Mouse (Mus musculus) stomach, embryonic 15.5 days (tissue): ENCODE measurements around the gene Eif1. TPM values are rescaled to one million over a fixed set of nuclear protein-coding genes. Genes with fewer than 3 reads are reported as not detected.
A peak's percentile ranks its signal among the peaks of the same experiment; 100 is the strongest.
"Not testable (repeated sequence)": the region's sequence is repeated elsewhere in the genome, so short reads cannot be mapped to it uniquely, and the experiment has no call there.

Source experiments
- ATAC-seq: fragments of 200-750 bp; cut with Nextera tagmentation; 2 replicates; pipeline ENCODE4 v1.8.0; 2017; ENCODE audit warnings: low read depth, moderate number of reproducible peaks, moderate TSS enrichment; ENCODE audit not compliant: insufficient read depth, low FRiP score
- H3K27ac ChIP-seq: fragments of 300-500 bp; sonication (generic); 2 replicates; pipeline ENCODE4 v1.5.1; 2015; ENCODE audit warnings: mild to moderate bottlenecking, inconsistent platforms
- H3K27me3 ChIP-seq: fragments of 300-500 bp; sonication (generic); replicated peaks from 2 replicates; pipeline ENCODE4 v1.6.1; 2015; ENCODE audit warnings: inconsistent platforms
- H3K36me3 ChIP-seq: fragments of 300-500 bp; sonication (generic); 2 replicates; pipeline ENCODE4 v1.6.1; 2015; ENCODE audit warnings: inconsistent platforms
- H3K4me1 ChIP-seq: fragments of 300-500 bp; sonication (generic); 2 replicates; pipeline ENCODE4 v1.6.1; 2015; ENCODE audit warnings: inconsistent platforms
- H3K4me2 ChIP-seq: fragments of 300-500 bp; sonication (generic); 2 replicates; pipeline ENCODE4 v1.6.1; 2015; ENCODE audit warnings: mild to moderate bottlenecking, inconsistent platforms
- H3K4me3 ChIP-seq: fragments of 300-500 bp; sonication (generic); replicated peaks from 2 replicates; pipeline ENCODE4 v1.5.1; 2015; ENCODE audit warnings: inconsistent platforms
- H3K9ac ChIP-seq: fragments of 300-500 bp; sonication (generic); 2 replicates; pipeline ENCODE4 v1.6.1; 2015; ENCODE audit warnings: inconsistent platforms
- H3K9me3 ChIP-seq: fragments of 300-500 bp; sonication (generic); 2 replicates; pipeline ENCODE4 v1.6.1; 2016; ENCODE audit warnings: inconsistent platforms
- WGBS: fragments of 180-500 bp; shearing (Covaris S2); methylation state at CpG from one replicate; pipeline ENCODE4 v1.1.7; 2015; 5-methylcytosine and 5-hydroxymethylcytosine counted together
- polyA plus RNA-seq: library from polyadenylated mRNA; unstranded; fragments of >200 nt; fragmentation: Nextera tagmentation; extraction: Ambion mirVana; gene quantifications from 2 replicates; pipeline ENCODE4 v1.2.1, GENCODE M21; 2015

The Eif1 gene
- polyA plus RNA-seq, 1 experiment from 2014 or later, result 1,651 TPM

GRCm38 (mm10) chr11:100356819-100357211 lies 37.1 kb downstream of the Eif1 start:
- no peak overlapping the region for H3K27ac ChIP-seq
- peak overlapping the region; percentile 60 for H3K4me3 ChIP-seq
- H3K36me3 ChIP-seq, result no peaks in the 10 kb centered on the region
- H3K4me1 ChIP-seq, result 0 out of 2 replicates have a peak, but pooled peaks cover 9% of the 10 kb centered on the region
- peak overlapping the region; percentile 99 for H3K4me2 ChIP-seq
- WGBS, result 18% methylated on average over 9 of the region's 9 CpGs
- H3K27me3 ChIP-seq, result peaks cover 28% of the 10 kb centered on the region
- no peaks in the 10 kb centered on the region for H3K9me3 ChIP-seq
- ATAC-seq, result no peak
- H3K9ac ChIP-seq, result no peak overlapping the region

GRCm38 (mm10) chr11:100357408-100357807 lies 37.7 kb downstream of the Eif1 start:
- Histone ChIP-seq H3K9me3 (no peaks in the 10 kb centered on the region), H3K4me1 (0 out of 2 replicates have a peak, but pooled peaks cover 5% of the 10 kb centered on the region), H3K36me3 (no peaks in the 10 kb centered on the region), H3K9ac (no peak overlapping the region), H3K4me2 (no peak overlapping the region), H3K27me3 (peaks cover 28% of the 10 kb centered on the region), H3K27ac (no peak overlapping the region), H3K4me3 (no peak overlapping the region)
- ATAC-seq, result no peak
- 54% methylated on average over 5 of the region's 5 CpGs for WGBS

- no peak overlapping the region for H3K9ac ChIP-seq
- H3K27ac ChIP-seq, result no peak overlapping the region
- 0 out of 2 replicates have a peak, but pooled peaks cover 2% of the 10 kb centered on the region for H3K4me1 ChIP-seq
- H3K9me3 ChIP-seq, result no peaks in the 10 kb centered on the region
- ATAC-seq, result no peak
- no peak overlapping the region for H3K4me3 ChIP-seq
- H3K27me3 ChIP-seq, result peaks cover 12% of the 10 kb centered on the region
- H3K4me2 ChIP-seq, result no peak overlapping the region
- no peaks in the 10 kb centered on the region for H3K36me3 ChIP-seq
- 70% methylated on average over 6 of the region's 6 CpGs for WGBS
Observed at GRCm38 (mm10) chr11:100360175-100360574, 40.5 kb downstream of the Eif1 start.

DNA sequence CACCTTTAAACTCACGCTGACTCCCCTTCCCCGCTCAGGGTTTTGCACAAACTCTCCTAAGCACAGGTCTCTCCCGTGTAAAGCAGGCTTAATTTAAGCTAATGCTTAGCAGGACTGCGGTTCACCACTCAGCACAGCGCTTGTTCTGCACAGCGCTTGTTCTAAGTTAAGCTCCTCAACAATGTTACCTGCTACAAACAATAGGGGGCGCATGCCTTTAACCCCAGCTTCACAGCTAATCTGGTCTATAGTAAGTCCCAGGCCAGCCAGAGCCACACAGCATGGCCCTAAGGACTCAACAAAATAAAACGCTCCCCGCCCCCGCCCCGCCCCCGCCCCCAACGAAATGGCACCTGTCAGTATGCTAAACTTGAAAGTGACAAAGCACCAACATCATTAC lies 41.4 kb downstream of the Eif1 start:
- H3K9ac ChIP-seq, H3K9me3 ChIP-seq, H3K4me3 ChIP-seq, H3K27me3 ChIP-seq, H3K27ac ChIP-seq, ATAC-seq, H3K36me3 ChIP-seq, H3K4me2 ChIP-seq, H3K4me1 ChIP-seq: not testable (repeated sequence)
- WGBS, result no CpG with 5 or more reads among the region's 13 CpGs

DNA sequence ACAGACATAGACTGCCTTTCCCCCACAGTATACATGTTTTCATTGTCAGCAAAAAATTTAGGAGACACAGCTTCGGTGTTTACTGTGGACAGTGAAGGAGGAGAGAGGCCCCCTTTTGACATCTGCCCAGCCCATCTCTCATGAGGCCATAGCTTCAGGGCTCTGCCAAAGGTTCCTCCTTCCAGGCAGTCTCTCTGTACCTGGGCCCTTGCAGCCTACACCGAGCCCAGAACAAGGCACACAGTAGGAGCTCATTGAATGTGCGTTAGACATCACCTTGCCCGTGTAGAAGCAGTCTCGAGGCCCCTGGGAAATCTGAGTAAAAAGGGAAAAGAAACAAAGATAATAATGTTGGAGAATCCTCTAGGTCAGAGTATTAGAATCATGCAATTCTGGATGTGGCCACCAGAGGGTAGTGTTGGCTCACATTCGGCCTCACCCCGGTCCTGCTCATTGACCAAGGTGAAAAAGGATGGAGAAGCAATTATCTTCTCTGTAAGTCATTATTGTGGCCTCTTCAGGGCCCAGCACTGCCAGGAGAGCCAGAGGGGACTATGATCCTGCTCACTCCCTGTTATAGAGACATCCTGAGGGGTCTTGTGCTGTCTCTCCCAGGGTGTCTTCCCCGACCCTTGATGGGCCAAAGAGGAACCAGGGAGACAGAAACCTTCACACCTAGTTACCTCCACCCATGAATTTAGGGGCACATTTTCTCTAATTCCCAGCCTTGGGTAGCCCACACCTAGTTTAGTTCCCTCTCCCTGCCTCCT lies 42.7 kb downstream of the Eif1 start:
- H3K36me3 ChIP-seq, result no peaks in the 10 kb centered on the region
- H3K9me3 ChIP-seq, result no peaks in the 10 kb centered on the region
- H3K9ac ChIP-seq, result no peak overlapping the region
- H3K4me3 ChIP-seq, result no peak overlapping the region
- no peak overlapping the region for H3K4me2 ChIP-seq
- peak; percentile 40; the same call in 1 of the 2 replicates for ATAC-seq
- no peak overlapping the region for H3K27ac ChIP-seq
- 15% methylated on average over 8 of the region's 8 CpGs for WGBS
- no peaks in the 10 kb centered on the region for H3K4me1 ChIP-seq
- peaks cover 2% of the 10 kb centered on the region; the same call in 1 of the 2 replicates for H3K27me3 ChIP-seq

DNA sequence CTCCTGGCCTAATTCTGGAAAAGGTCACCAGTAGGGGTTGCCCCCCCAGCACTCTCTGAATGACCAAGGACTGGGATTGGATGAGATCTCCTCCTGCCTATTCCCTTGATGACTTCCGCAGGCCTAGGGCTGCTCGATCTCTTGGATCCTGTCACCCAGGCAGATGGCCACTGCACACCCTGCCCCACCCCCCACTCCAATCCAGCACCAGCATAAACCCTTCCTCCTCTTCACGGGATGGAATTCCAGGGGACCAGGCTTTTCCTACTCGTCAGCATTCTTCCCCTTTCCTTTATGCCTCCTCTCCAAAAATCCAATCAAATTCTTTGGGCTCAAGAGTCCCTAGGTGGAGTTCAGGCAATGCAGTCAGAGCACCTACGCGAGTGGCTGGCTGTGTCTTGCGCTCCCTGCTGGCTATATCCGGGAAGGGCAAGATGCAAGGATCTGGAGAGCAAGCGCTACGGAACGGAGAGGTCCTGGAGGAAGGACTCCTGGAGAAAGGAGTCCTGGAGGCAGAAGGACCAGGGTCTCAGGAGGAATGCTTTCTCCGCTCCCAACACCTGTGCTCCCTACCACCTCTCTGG lies 43.4 kb downstream of the Eif1 start:
- Histone ChIP-seq H3K4me1 (no peaks in the 10 kb centered on the region), H3K9ac (no peak overlapping the region), H3K27me3 (0 out of 2 replicates have a peak, but pooled peaks cover 2% of the 10 kb centered on the region), H3K9me3 (no peaks in the 10 kb centered on the region), H3K27ac (no peak overlapping the region), H3K36me3 (no peaks in the 10 kb centered on the region), H3K4me2 (no peak overlapping the region), H3K4me3 (no peak overlapping the region)
- 0 out of 2 replicates have a peak, but pooled peaks have one; percentile 45 for ATAC-seq
- WGBS, result 13% methylated on average over 12 of the region's 12 CpGs

DNA sequence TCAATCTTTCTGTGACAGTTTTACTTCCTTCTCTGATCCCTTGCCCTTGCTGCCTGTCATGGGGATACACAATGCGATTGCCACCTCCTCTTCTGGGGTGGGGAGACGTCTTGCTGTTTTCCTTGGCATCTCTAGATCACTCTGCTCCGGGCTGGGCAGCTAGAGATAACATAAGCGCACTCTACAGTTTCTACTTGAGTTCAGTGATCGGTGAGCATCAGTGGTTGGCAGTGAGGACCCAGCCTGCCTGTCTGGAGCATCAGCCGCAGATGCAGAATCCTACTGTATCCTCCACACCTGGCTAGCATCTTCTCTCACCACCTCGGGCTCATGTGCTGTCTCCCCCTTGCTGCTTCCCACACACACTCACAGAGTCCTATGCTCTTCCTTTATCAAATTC lies 49.5 kb downstream of the Eif1 start:
- ATAC-seq, result no peak
- WGBS, result 61% methylated on average over 7 of the region's 7 CpGs
- Histone ChIP-seq H3K9me3 (no peaks in the 10 kb centered on the region), H3K4me3 (no peak overlapping the region), H3K27me3 (no peaks in the 10 kb centered on the region), H3K4me1 (no peaks in the 10 kb centered on the region), H3K27ac (no peak overlapping the region), H3K9ac (no peak overlapping the region), H3K4me2 (no peak overlapping the region), H3K36me3 (peaks cover 32% of the 10 kb centered on the region)

- Histone ChIP-seq H3K4me3 (no peak overlapping the region), H3K4me1 (no peaks in the 10 kb centered on the region), H3K9ac (no peak overlapping the region), H3K27ac (no peak overlapping the region), H3K36me3 (peaks cover 35% of the 10 kb centered on the region), H3K27me3 (no peaks in the 10 kb centered on the region), H3K4me2 (no peak overlapping the region), H3K9me3 (no peaks in the 10 kb centered on the region)
- 69% methylated on average over 8 of the region's 8 CpGs for WGBS
- ATAC-seq, result no peak
Observed at GRCm38 (mm10) chr11:100369822-100370221, 50.1 kb downstream of the Eif1 start.

Other genes with a start within 250 kb of the Eif1 start
- gene Krt32, start 231.7 kb upstream of the Eif1 start, polyA plus RNA-seq, result not detected in 2 replicates
- 0.32 TPM in 1 of 2 replicates, not detected in the other for gene Krt35, start 223.6 kb upstream of the Eif1 start, polyA plus RNA-seq
- 0.13 and 0.37 TPM in 2 replicates for gene Krt36, start 214.3 kb upstream of the Eif1 start, polyA plus RNA-seq
- 397 and 779 TPM in 2 replicates for gene Krt13, start 198.3 kb upstream of the Eif1 start, polyA plus RNA-seq
- 698 and 1,006 TPM in 2 replicates for gene Krt15, start 184.0 kb upstream of the Eif1 start, polyA plus RNA-seq
- 796 and 889 TPM in 2 replicates for gene Krt19, start 171.2 kb upstream of the Eif1 start, polyA plus RNA-seq
- not detected in 2 replicates for gene Krt9, start 126.6 kb upstream of the Eif1 start, polyA plus RNA-seq
- 17.3 and 25.8 TPM in 2 replicates for gene Krt14, start 112.3 kb upstream of the Eif1 start, polyA plus RNA-seq
- gene Krt16, start 71.0 kb upstream of the Eif1 start, polyA plus RNA-seq, result 0.68 and 0.80 TPM in 2 replicates
- gene Krt17, start 58.9 kb upstream of the Eif1 start, polyA plus RNA-seq, result 24.8 and 28.8 TPM in 2 replicates
- gene Krt42, start 50.0 kb upstream of the Eif1 start, polyA plus RNA-seq, result not detected in 2 replicates
- gene Gast, start 14.5 kb downstream of the Eif1 start, polyA plus RNA-seq, result 15.1 and 16.3 TPM in 2 replicates
- 15.5 and 16.7 TPM in 2 replicates for gene Hap1, start 36.2 kb downstream of the Eif1 start, polyA plus RNA-seq
- gene Jup, start 77.9 kb downstream of the Eif1 start, polyA plus RNA-seq, result 163 and 173 TPM in 2 replicates
- 57.6 and 61.7 TPM in 2 replicates for gene P3h4, start 95.0 kb downstream of the Eif1 start, polyA plus RNA-seq
- 89.1 and 100 TPM in 2 replicates for gene Fkbp10, start 95.8 kb downstream of the Eif1 start, polyA plus RNA-seq
- 108 TPM in 2 replicates for gene Nt5c3b, start 121.9 kb downstream of the Eif1 start, polyA plus RNA-seq
- 0.51 and 0.59 TPM in 2 replicates for gene Klhl10, start 122.0 kb downstream of the Eif1 start, polyA plus RNA-seq
- 7.4 and 8.1 TPM in 2 replicates for gene Klhl11, start 152.9 kb downstream of the Eif1 start, polyA plus RNA-seq
- gene Acly, start 208.1 kb downstream of the Eif1 start, polyA plus RNA-seq, result 153 and 180 TPM in 2 replicates
- gene Ttc25, start 225.7 kb downstream of the Eif1 start, polyA plus RNA-seq, result 0.24 and 0.37 TPM in 2 replicates